Mouse (Mus musculus): ENCODE measurements around the gene Zmynd12. TPM values are rescaled to one million over a fixed set of nuclear protein-coding genes. Genes with fewer than 3 reads are reported as not detected.

Gene Zmynd12
- polyA plus RNA-seq, 1 experiment from 2014 or later, result 0.14 TPM

DNA sequence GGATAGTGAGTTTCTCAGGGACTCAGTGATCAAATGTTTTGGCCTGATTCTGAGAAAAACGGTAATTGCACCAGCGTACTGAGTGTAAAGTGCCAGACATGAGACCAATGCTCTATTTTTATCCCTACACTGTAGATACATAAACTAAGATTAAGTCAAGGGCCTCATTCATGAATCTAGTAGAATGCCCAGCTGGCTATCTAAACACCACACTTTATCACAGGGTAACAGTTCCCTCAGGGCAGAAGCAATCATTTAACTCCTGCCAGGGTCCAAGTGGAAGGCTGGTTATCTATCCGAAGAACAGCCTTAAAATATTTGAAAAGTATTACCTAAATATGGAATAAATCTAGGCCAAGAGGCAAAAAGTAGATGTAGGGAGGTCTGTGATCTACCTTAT is 4.7 kb upstream of the Zmynd12 start:
- no peak for ATAC-seq (ENCODE audit: insufficient number of reproducible peaks, insufficient read depth, low FRiP score, low TSS enrichment)
- H3K4me2 ChIP-seq (replicated peaks), result no peak overlapping the region
- no peak overlapping the region for H3K27ac ChIP-seq
- peaks cover 8% of the 10 kb centered on the region; the same call in 1 of the 2 replicates for H3K36me3 ChIP-seq
- peaks cover 12% of the 10 kb centered on the region for H3K4me1 ChIP-seq
- H3K27me3 ChIP-seq, result no peaks in the 10 kb centered on the region
- no peaks in the 10 kb centered on the region for H3K9me3 ChIP-seq
- no peak overlapping the region for H3K4me3 ChIP-seq
- H3K9ac ChIP-seq, result no peak overlapping the region
- 86% methylated on average over 3 of the region's 3 CpGs for WGBS

DNA sequence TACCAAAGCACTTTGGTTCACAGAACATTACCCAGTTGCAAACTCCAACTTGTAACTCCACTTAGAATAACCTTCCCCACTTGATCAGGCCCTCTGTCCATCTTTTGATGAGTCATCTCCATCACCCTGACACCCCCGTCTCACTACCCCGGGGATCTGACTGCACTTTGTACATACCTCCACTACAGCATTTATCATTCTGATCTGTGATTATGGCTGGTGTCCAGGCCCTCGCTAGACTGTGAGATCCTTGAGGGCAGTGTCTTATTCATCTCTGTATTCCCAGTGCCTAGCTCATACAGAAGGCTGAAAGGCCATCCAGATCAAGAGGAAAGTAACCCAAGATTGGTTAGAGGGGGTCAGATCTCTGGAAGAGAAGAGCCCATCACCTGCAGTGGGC is 1.4 kb upstream of the Zmynd12 start:
- peak overlapping the region; percentile 60 for H3K9ac ChIP-seq
- 66% methylated on average over 3 of the region's 3 CpGs for WGBS

DNA sequence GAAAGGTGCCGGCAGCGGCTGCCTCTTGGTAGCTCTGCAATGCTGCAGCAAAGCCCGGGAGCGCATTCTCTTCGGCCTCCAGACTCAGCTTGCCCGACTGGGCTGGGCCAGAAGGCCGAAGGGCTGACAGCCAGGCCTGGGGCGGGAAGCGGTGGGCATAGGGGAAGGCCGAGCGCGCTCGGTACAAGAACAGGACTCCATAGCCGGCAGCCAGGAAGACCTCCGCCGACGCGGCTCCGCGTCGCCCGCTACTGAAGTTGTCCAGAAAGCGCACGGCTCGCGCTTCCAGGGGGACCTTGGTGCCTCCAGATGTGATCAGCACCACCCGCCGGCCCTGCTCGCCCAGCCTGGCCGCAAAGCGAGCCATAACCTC is 707 bp upstream of the Zmynd12 start:
- Histone ChIP-seq H3K36me3 (peaks cover 8% of the 10 kb centered on the region; the same call in 1 of the 2 replicates), H3K9ac (peak overlapping the region; percentile 60), H3K27ac (peak overlapping the region; percentile 75), H3K9me3 (no peaks in the 10 kb centered on the region), H3K27me3 (no peaks in the 10 kb centered on the region), H3K4me1 (peaks cover 8% of the 10 kb centered on the region), H3K4me3 (peak overlapping the region; percentile 71), H3K4me2 (replicated peaks) (peak overlapping the region; percentile 64)
- peak; percentile 26; the same call in 1 of the 2 replicates for ATAC-seq (ENCODE audit: insufficient number of reproducible peaks, insufficient read depth, low FRiP score, low TSS enrichment)
- under 1% methylated on average over 30 of the region's 31 CpGs for WGBS

More for the DNA sequence above, 1.4 kb upstream of the Zmynd12 start:
- no peak for ATAC-seq (ENCODE audit: insufficient number of reproducible peaks, insufficient read depth, low FRiP score, low TSS enrichment)
- Histone ChIP-seq H3K36me3 (peaks cover 8% of the 10 kb centered on the region; the same call in 1 of the 2 replicates), H3K27ac (no peak overlapping the region), H3K4me3 (peak overlapping the region; percentile 71), H3K4me2 (replicated peaks) (peak overlapping the region; percentile 64), H3K4me1 (peaks cover 8% of the 10 kb centered on the region), H3K9me3 (no peaks in the 10 kb centered on the region), H3K27me3 (no peaks in the 10 kb centered on the region)

DNA sequence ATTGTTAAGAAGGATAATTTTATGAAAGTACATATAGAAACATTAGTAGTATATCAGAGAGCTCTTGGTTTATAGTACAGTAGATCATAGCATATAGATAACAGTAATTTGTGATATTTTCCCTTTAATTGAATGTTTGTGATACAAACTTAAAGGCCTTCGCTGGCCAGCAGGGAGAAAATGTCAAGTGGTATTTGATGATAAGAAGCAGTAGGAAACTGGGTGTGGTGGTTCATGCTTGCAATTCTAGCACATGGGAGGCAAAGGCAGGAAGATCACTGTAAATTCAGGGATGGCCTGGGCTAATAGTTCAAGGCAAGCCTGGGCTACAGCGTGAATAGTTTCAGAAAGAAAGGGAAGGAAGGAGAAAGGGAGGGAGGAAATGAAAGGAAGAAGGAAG is 2.5 kb downstream of the Zmynd12 start:
- Histone ChIP-seq H3K27me3 (no peaks in the 10 kb centered on the region), H3K27ac (no peak overlapping the region), H3K4me2 (replicated peaks) (no peak overlapping the region), H3K36me3 (no peaks in the 10 kb centered on the region), H3K4me1 (peaks cover 8% of the 10 kb centered on the region), H3K9ac (no peak overlapping the region), H3K4me3 (no peak overlapping the region), H3K9me3 (no peaks in the 10 kb centered on the region)
- ATAC-seq (ENCODE audit: insufficient number of reproducible peaks, insufficient read depth, low FRiP score, low TSS enrichment), result no peak
- WGBS, result 87% methylated on average over 2 of the region's 2 CpGs

DNA sequence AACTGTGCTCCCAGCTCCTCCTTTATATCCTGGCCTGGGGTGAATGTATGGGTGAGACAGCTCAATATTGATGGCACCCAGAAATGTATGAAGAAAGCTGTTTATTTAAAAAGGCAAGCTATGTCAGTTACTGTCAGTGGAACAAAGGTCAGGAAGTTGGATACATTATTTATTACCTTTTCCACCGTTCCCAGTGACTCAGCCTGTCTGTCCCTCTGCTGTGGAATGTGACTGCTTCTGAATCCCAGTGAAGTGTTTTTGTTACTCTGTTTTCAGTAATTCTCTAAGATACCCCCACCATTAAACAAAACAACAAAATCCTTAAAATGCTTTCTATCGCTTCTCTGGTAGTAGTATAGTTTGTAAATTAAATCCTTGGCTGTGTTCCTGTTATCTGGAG is 3.0 kb downstream of the Zmynd12 start:
- Histone ChIP-seq H3K9me3 (no peaks in the 10 kb centered on the region), H3K4me2 (replicated peaks) (no peak overlapping the region), H3K27ac (no peak overlapping the region), H3K27me3 (no peaks in the 10 kb centered on the region), H3K4me3 (no peak overlapping the region), H3K9ac (no peak overlapping the region), H3K4me1 (peaks cover 8% of the 10 kb centered on the region), H3K36me3 (no peaks in the 10 kb centered on the region)
- no peak for ATAC-seq (ENCODE audit: insufficient number of reproducible peaks, insufficient read depth, low FRiP score, low TSS enrichment)
- 67% methylated on average over 2 of the region's 2 CpGs for WGBS

DNA sequence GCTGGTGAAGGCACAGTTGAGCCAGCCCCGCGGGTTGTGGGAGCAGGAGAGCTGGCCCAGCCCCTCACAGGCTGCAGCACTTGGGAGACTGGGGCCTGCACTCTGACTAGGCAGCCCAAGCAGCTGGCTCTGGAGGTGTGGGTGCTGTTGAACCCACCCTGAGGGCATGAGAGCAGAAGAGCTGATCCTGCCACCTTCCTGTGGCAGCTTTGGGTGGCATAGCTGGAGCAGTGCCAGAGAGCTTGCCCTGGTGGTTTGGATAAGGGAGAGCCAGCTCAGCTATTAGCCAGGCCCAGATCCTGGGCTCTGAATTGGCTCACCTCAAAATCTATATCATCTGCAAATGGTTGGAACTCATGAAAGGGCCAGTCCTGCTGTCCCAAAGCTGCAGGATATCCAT is 5.1 kb downstream of the Zmynd12 start:
- WGBS, result 55% methylated on average over 2 of the region's 2 CpGs
- Histone ChIP-seq H3K4me1 (no peaks in the 10 kb centered on the region), H3K4me2 (replicated peaks) (no peak overlapping the region), H3K27ac (no peak overlapping the region), H3K27me3 (no peaks in the 10 kb centered on the region), H3K9ac (no peak overlapping the region), H3K4me3 (no peak overlapping the region), H3K36me3 (no peaks in the 10 kb centered on the region), H3K9me3 (no peaks in the 10 kb centered on the region)
- no peak for ATAC-seq (ENCODE audit: insufficient number of reproducible peaks, insufficient read depth, low FRiP score, low TSS enrichment)

DNA sequence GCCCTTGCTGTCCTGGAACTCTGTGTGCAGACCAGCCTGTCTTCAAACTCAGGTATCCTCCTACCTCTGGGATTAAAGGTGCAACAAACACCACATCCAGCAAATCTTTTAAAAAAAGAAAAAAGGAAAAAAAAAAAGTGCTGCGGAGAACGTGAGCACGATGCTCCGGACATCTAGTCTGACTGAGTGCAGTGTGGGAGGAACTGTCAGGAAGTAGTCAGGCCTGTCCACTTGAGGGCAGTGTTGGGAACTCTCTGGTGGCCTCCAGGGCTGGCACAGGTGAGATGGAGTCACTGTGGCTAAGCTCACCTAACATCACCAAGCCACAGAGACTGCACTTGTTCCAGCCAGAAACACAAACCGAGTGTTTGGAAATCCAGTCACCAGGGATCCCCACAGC is 8.1 kb downstream of the Zmynd12 start:
- WGBS, result 25% methylated on average over 5 of the region's 5 CpGs

DNA sequence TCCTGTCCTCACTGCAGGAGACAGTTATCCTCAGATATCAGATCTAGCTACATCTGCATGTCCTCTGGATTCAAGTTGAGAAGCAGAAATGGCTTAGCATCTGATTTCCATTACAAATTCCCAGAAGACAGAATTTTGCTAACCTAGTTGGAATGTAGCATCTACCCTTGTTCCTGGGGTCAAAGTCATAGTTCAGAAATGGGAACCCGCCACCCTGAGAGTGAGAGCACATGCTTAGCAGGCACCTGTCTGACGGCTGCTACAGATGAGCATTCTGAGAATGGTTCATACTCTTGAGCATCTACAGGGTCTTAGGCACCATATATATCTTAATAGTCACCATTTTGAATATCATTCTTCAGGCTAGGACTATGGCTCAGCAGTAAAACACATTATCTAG is 15.3 kb downstream of the Zmynd12 start:
- ATAC-seq (ENCODE audit: insufficient number of reproducible peaks, insufficient read depth, low FRiP score, low TSS enrichment), result no peak
- no peak overlapping the region for H3K4me3 ChIP-seq
- WGBS, result 77% methylated on average over 2 of the region's 2 CpGs
- H3K9ac ChIP-seq, result no peak overlapping the region
- peaks cover 4% of the 10 kb centered on the region; the same call in 1 of the 2 replicates for H3K4me1 ChIP-seq
- H3K9me3 ChIP-seq, result no peaks in the 10 kb centered on the region
- H3K27ac ChIP-seq, result no peak overlapping the region
- H3K36me3 ChIP-seq, result no peaks in the 10 kb centered on the region
- no peak overlapping the region for H3K4me2 ChIP-seq (replicated peaks)
- no peaks in the 10 kb centered on the region for H3K27me3 ChIP-seq

More for the DNA sequence above, 8.1 kb downstream of the Zmynd12 start:
- Histone ChIP-seq H3K27me3 (no peaks in the 10 kb centered on the region), H3K9ac (no peak overlapping the region), H3K4me3 (no peak overlapping the region), H3K4me1 (no peaks in the 10 kb centered on the region), H3K4me2 (replicated peaks) (no peak overlapping the region), H3K9me3 (no peaks in the 10 kb centered on the region), H3K27ac (no peak overlapping the region), H3K36me3 (no peaks in the 10 kb centered on the region)
- ATAC-seq (ENCODE audit: insufficient number of reproducible peaks, insufficient read depth, low FRiP score, low TSS enrichment), result no peak

DNA sequence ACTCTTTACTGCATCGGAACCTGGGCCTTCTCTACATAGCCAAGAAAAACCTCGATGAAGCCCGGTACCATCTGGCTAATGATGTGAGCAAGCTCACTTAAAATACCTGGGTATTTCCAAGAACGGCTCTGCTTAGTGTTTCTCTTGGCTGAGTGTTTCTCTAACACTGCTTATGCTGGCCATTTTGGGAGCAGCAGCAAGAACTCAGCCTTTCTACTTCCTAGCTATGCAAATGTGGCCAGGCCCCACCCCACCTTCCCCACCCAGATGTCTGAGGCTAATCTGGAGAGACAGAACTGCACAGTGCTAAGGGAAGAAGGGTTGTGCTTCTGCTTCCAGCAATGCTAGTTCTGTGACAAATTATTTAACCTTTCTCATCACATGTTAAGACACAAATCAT is 19.2 kb downstream of the Zmynd12 start:
- Histone ChIP-seq H3K9me3 (no peaks in the 10 kb centered on the region), H3K9ac (no peak overlapping the region), H3K36me3 (no peaks in the 10 kb centered on the region), H3K27me3 (no peaks in the 10 kb centered on the region), H3K4me3 (no peak overlapping the region), H3K4me2 (replicated peaks) (no peak overlapping the region), H3K27ac (no peak overlapping the region), H3K4me1 (peaks cover 4% of the 10 kb centered on the region; the same call in 1 of the 2 replicates)
- no peak for ATAC-seq (ENCODE audit: insufficient number of reproducible peaks, insufficient read depth, low FRiP score, low TSS enrichment)
- 90% methylated on average over 4 of the region's 4 CpGs for WGBS

DNA sequence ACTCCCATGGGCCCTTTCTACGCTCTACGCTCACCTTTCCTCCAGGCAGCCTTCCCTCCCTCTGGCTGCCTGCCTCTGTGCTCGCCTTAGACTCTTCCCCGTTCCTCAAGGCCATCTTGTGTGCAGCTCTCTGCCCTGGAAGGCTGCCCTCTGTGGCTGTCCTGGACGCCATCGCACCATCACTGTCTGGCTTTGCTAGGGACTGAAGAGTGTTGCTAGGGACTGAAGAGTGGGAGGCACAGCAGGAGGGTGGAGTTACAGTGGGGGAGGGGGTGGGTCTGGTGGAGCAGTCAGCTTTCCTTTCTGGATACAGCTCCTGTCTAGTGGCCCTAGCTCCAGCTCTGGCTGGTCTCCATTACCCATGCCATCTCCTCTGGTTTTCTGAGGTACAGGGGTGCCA is 19.9 kb downstream of the Zmynd12 start:
- 32% methylated on average over 6 of the region's 6 CpGs for WGBS
- Histone ChIP-seq H3K36me3 (no peaks in the 10 kb centered on the region), H3K27me3 (no peaks in the 10 kb centered on the region), H3K4me1 (peaks cover 4% of the 10 kb centered on the region; the same call in 1 of the 2 replicates), H3K4me3 (no peak overlapping the region), H3K4me2 (replicated peaks) (no peak overlapping the region), H3K27ac (no peak overlapping the region), H3K9ac (no peak overlapping the region), H3K9me3 (no peaks in the 10 kb centered on the region)
- ATAC-seq (ENCODE audit: insufficient number of reproducible peaks, insufficient read depth, low FRiP score, low TSS enrichment), result no peak

DNA sequence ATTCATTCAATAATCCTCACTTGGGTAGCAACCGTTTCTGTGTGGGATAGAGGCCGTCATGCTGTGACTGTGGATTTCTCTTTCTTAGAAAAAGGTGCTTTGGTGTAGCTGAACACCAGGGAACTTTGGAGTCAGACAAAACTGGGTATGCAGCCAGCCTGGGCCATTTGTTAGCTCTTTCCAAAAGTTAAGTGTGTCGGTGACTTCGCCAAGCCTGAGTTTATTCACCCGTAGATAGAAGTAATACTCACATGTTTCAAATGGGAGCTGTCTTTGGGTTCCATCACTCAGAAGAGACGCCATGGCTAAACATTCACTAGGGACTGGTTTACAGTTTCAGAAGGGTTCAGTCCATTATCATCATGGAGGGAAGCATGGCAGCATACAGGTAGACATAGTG is 24.6 kb downstream of the Zmynd12 start:
- Histone ChIP-seq H3K4me2 (replicated peaks) (no peak overlapping the region), H3K9ac (no peak overlapping the region)

DNA sequence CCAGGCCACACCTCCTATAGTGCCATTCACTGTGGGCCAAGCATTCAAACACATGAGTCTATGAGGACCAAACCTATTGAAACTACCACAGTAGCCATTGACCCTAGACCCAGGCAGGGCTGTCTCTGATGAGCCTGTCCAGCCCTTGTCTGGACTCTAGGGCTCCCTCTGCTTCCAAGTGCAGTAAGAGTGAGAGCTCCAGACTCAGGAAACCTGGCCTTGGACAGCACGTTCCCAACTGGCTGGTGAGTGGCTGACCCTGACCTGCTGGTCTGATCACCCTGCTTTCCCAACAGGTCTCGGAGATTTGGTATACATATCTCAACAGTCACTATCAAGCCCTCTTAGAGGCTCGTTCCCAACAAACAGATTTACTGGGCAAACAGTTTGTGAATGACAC is 25.2 kb downstream of the Zmynd12 start:
- WGBS, result 63% methylated on average over 3 of the region's 3 CpGs
- no peak for ATAC-seq (ENCODE audit: insufficient number of reproducible peaks, insufficient read depth, low FRiP score, low TSS enrichment)

More for the DNA sequence above, 24.6 kb downstream of the Zmynd12 start:
- no peak overlapping the region for H3K27ac ChIP-seq
- peaks cover 4% of the 10 kb centered on the region; the same call in 1 of the 2 replicates for H3K4me1 ChIP-seq
- ATAC-seq (ENCODE audit: insufficient number of reproducible peaks, insufficient read depth, low FRiP score, low TSS enrichment), result no peak
- H3K36me3 ChIP-seq, result no peaks in the 10 kb centered on the region
- no peaks in the 10 kb centered on the region for H3K9me3 ChIP-seq
- no peak overlapping the region for H3K4me3 ChIP-seq
- 94% methylated on average over 6 of the region's 6 CpGs for WGBS
- H3K27me3 ChIP-seq, result no peaks in the 10 kb centered on the region

DNA sequence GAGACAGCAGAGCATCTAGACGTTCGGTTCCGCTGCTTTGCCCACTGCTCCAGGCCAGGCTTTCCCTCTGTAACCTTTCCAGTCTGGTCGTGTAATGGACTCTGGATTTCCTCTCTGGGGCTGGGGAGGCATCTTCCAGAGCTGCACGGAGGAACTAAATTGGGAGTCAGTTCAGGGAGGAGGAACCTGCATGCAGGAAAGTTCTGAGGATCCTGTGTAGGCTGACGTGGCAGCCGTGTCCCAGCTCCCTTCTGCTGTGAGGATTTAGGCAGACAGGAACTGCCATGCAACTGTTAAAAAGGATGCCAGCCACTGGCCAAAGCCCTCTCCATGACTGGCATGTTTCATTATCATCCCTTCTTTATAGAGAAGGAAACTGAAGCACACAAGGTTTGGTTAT is 27.8 kb downstream of the Zmynd12 start:
- ATAC-seq (ENCODE audit: insufficient number of reproducible peaks, insufficient read depth, low FRiP score, low TSS enrichment), result no peak
- H3K36me3 ChIP-seq, result no peaks in the 10 kb centered on the region
- H3K27me3 ChIP-seq, result no peaks in the 10 kb centered on the region
- no peaks in the 10 kb centered on the region for H3K9me3 ChIP-seq
- H3K4me3 ChIP-seq, result no peak overlapping the region
- 63% methylated on average over 7 of the region's 7 CpGs for WGBS
- no peak overlapping the region for H3K9ac ChIP-seq
- H3K4me2 ChIP-seq (replicated peaks), result no peak overlapping the region
- H3K27ac ChIP-seq, result no peak overlapping the region
- H3K4me1 ChIP-seq, result peaks cover 6% of the 10 kb centered on the region; the same call in 1 of the 2 replicates

More for the DNA sequence above, 25.2 kb downstream of the Zmynd12 start:
- H3K9me3 ChIP-seq, result no peaks in the 10 kb centered on the region
- no peak overlapping the region for H3K4me3 ChIP-seq
- no peak overlapping the region for H3K9ac ChIP-seq
- H3K27me3 ChIP-seq, result no peaks in the 10 kb centered on the region
- no peak overlapping the region for H3K27ac ChIP-seq
- no peak overlapping the region for H3K4me2 ChIP-seq (replicated peaks)
- no peaks in the 10 kb centered on the region for H3K36me3 ChIP-seq
- no peaks in the 10 kb centered on the region for H3K4me1 ChIP-seq

All from embryonic facial prominence, embryonic 12.5 days (tissue).